Mouse (Mus musculus): ENCODE measurements around the gene Drg1. TPM values are rescaled to one million over a fixed set of nuclear protein-coding genes. Genes with fewer than 3 reads are reported as not detected.
A peak's percentile ranks its signal among the peaks of the same experiment; 100 is the strongest.
"Not testable (repeated sequence)": the region's sequence is repeated elsewhere in the genome, so short reads cannot be mapped to it uniquely, and the experiment has no call there.

Drg1 gene
- polyA plus RNA-seq, 1 experiment from 2014 or later = 215 TPM

GRCm38 (mm10) chr11:3172526-3172925 is 93.7 kb downstream of the Drg1 start:
- H3K9me3 ChIP-seq = peaks cover 17% of the 10 kb centered on the region
- H3K4me3 ChIP-seq; ATAC-seq (replicated peaks); H3K27ac ChIP-seq; H3K9ac ChIP-seq; H3K27me3 ChIP-seq (replicated peaks); H3K36me3 ChIP-seq (replicated peaks); H3K4me1 ChIP-seq; H3K4me2 ChIP-seq: not testable (repeated sequence)
- 68% methylated on average over 6 of the region's 6 CpGs for WGBS

GRCm38 (mm10) chr11:3171931-3172330 is 94.3 kb downstream of the Drg1 start:
- not testable (repeated sequence) for H3K36me3 ChIP-seq (replicated peaks); H3K9ac ChIP-seq; H3K27me3 ChIP-seq (replicated peaks); H3K4me1 ChIP-seq; H3K4me3 ChIP-seq; H3K4me2 ChIP-seq; H3K27ac ChIP-seq; ATAC-seq (replicated peaks)
- peaks cover 17% of the 10 kb centered on the region for H3K9me3 ChIP-seq
- 73% methylated on average over 1 of the region's 1 CpGs for WGBS

- ATAC-seq (replicated peaks) = peak; percentile 55
- H3K4me2 ChIP-seq; H3K4me1 ChIP-seq; H3K27ac ChIP-seq; H3K4me3 ChIP-seq; H3K36me3 ChIP-seq (replicated peaks); H3K9ac ChIP-seq; H3K27me3 ChIP-seq (replicated peaks): not testable (repeated sequence)
- WGBS = 70% methylated on average over 2 of the region's 2 CpGs
- peaks cover 22% of the 10 kb centered on the region for H3K9me3 ChIP-seq
Measured at GRCm38 (mm10) chr11:3169042-3169441, 97.2 kb downstream of the Drg1 start.

GRCm38 (mm10) chr11:3167571-3168001 is 98.6 kb downstream of the Drg1 start:
- not testable (repeated sequence) for H3K27me3 ChIP-seq (replicated peaks); H3K36me3 ChIP-seq (replicated peaks); H3K9ac ChIP-seq; ATAC-seq (replicated peaks); H3K27ac ChIP-seq; H3K4me3 ChIP-seq; H3K4me1 ChIP-seq; H3K4me2 ChIP-seq
- 71% methylated on average over 4 of the region's 4 CpGs for WGBS
- H3K9me3 ChIP-seq = peaks cover 18% of the 10 kb centered on the region

- not testable (repeated sequence) for ATAC-seq (replicated peaks); H3K27ac ChIP-seq
- 87% methylated on average over 4 of the region's 4 CpGs for WGBS
Measured at GRCm38 (mm10) chr11:3167129-3167528, 99.1 kb downstream of the Drg1 start.

GRCm38 (mm10) chr11:3166321-3166720 is 99.9 kb downstream of the Drg1 start:
- not testable (repeated sequence) for H3K4me2 ChIP-seq; H3K27ac ChIP-seq; H3K4me3 ChIP-seq; ATAC-seq (replicated peaks); H3K36me3 ChIP-seq (replicated peaks); H3K27me3 ChIP-seq (replicated peaks); H3K9ac ChIP-seq; H3K4me1 ChIP-seq
- peaks cover 18% of the 10 kb centered on the region for H3K9me3 ChIP-seq

More at GRCm38 (mm10) chr11:3167129-3167528, 99.1 kb downstream of the Drg1 start:
- not testable (repeated sequence) for H3K9ac ChIP-seq; H3K4me1 ChIP-seq; H3K36me3 ChIP-seq (replicated peaks); H3K27me3 ChIP-seq (replicated peaks); H3K4me3 ChIP-seq; H3K4me2 ChIP-seq
- H3K9me3 ChIP-seq = peaks cover 22% of the 10 kb centered on the region

- H3K36me3 ChIP-seq (replicated peaks); H3K27ac ChIP-seq; H3K4me2 ChIP-seq; H3K9ac ChIP-seq; H3K4me3 ChIP-seq; H3K27me3 ChIP-seq (replicated peaks); H3K4me1 ChIP-seq: not testable (repeated sequence)
- peak; percentile 28 for ATAC-seq (replicated peaks)
- WGBS = 82% methylated on average over 3 of the region's 5 CpGs
- H3K9me3 ChIP-seq = peaks cover 19% of the 10 kb centered on the region
Measured at GRCm38 (mm10) chr11:3165210-3165782, 100.9 kb downstream of the Drg1 start.

- 66% methylated on average over 3 of the region's 3 CpGs for WGBS
Measured at GRCm38 (mm10) chr11:3163661-3164060, 102.6 kb downstream of the Drg1 start.

GRCm38 (mm10) chr11:3163122-3163521 is 103.1 kb downstream of the Drg1 start:
- not testable (repeated sequence) for H3K27me3 ChIP-seq (replicated peaks); H3K27ac ChIP-seq; ATAC-seq (replicated peaks); H3K4me2 ChIP-seq; H3K4me3 ChIP-seq; H3K36me3 ChIP-seq (replicated peaks); H3K4me1 ChIP-seq; H3K9ac ChIP-seq
- WGBS = 82% methylated on average over 2 of the region's 2 CpGs
- peaks cover 20% of the 10 kb centered on the region for H3K9me3 ChIP-seq

More at GRCm38 (mm10) chr11:3163661-3164060, 102.6 kb downstream of the Drg1 start:
- peaks cover 19% of the 10 kb centered on the region for H3K9me3 ChIP-seq
- not testable (repeated sequence) for H3K36me3 ChIP-seq (replicated peaks); H3K4me3 ChIP-seq; ATAC-seq (replicated peaks); H3K9ac ChIP-seq; H3K27me3 ChIP-seq (replicated peaks); H3K27ac ChIP-seq; H3K4me1 ChIP-seq; H3K4me2 ChIP-seq

- WGBS = 66% methylated on average over 5 of the region's 5 CpGs
- H3K27ac ChIP-seq; H3K4me2 ChIP-seq; H3K4me3 ChIP-seq; H3K9ac ChIP-seq; H3K4me1 ChIP-seq; H3K36me3 ChIP-seq (replicated peaks); H3K27me3 ChIP-seq (replicated peaks): not testable (repeated sequence)
- peak; percentile 40 for ATAC-seq (replicated peaks)
- peaks cover 19% of the 10 kb centered on the region for H3K9me3 ChIP-seq
Measured at GRCm38 (mm10) chr11:3162236-3162897, 103.8 kb downstream of the Drg1 start.

- not testable (repeated sequence) for H3K4me3 ChIP-seq; H3K4me2 ChIP-seq; H3K4me1 ChIP-seq; H3K27me3 ChIP-seq (replicated peaks); H3K36me3 ChIP-seq (replicated peaks); H3K27ac ChIP-seq; H3K9ac ChIP-seq
- WGBS = 52% methylated on average over 1 of the region's 2 CpGs
- peak; percentile 37 for ATAC-seq (replicated peaks)
- H3K9me3 ChIP-seq = peaks cover 22% of the 10 kb centered on the region
Measured at GRCm38 (mm10) chr11:3161370-3161769, 104.8 kb downstream of the Drg1 start.

GRCm38 (mm10) chr11:3158800-3159199 is 107.4 kb downstream of the Drg1 start:
- not testable (repeated sequence) for ATAC-seq (replicated peaks); H3K4me3 ChIP-seq; H3K27ac ChIP-seq; H3K4me1 ChIP-seq; H3K9ac ChIP-seq; H3K36me3 ChIP-seq (replicated peaks); H3K27me3 ChIP-seq (replicated peaks); H3K4me2 ChIP-seq
- peaks cover 21% of the 10 kb centered on the region for H3K9me3 ChIP-seq
- WGBS = 87% methylated on average over 4 of the region's 4 CpGs

GRCm38 (mm10) chr11:3157996-3158395 is 108.2 kb downstream of the Drg1 start:
- not testable (repeated sequence) for H3K4me1 ChIP-seq; H3K4me2 ChIP-seq; H3K27ac ChIP-seq; ATAC-seq (replicated peaks); H3K36me3 ChIP-seq (replicated peaks); H3K9ac ChIP-seq; H3K27me3 ChIP-seq (replicated peaks); H3K4me3 ChIP-seq
- H3K9me3 ChIP-seq = peaks cover 23% of the 10 kb centered on the region
- WGBS = 94% methylated on average over 6 of the region's 6 CpGs

Measured in midbrain, embryonic 15.5 days (tissue).